Mouse (Mus musculus): ENCODE measurements around the gene Ang5. TPM values are rescaled to one million over a fixed set of nuclear protein-coding genes. Genes with fewer than 3 reads are reported as not detected.
"Not testable (repeated sequence)": the region's sequence is repeated elsewhere in the genome, so short reads cannot be mapped to it uniquely, and the experiment has no call there.

The Ang5 gene
- polyA plus RNA-seq, 1 experiment from 2014 or later: not detected

DNA sequence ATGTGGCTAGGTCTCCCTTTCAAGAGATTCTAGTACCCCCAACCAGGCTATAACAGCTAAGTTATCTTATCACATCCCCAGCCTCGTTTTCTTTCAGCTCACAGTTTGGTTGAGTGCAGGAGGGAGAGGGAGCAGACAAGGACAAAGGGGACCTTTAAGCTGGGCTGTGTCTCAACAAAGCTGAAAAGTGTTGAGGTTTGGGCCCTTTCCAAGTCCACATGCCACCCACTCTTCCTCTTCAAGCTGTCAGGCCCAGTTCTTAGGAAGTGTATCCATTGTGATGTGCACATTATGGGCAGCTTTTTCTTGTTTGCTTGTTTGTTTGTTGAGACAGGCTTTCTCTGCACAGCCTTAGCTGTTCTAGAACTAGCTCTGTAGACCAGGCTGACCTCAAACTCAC, 1.8 kb upstream of the Ang5 start:
- not testable (repeated sequence) for ATAC-seq (replicated peaks; ENCODE audit: insufficient number of reproducible peaks, low FRiP score, low TSS enrichment, low read depth); H3K4me2 ChIP-seq (ENCODE audit: low read depth, low read length); H3K27ac ChIP-seq (replicated peaks; ENCODE audit: low read depth, low read length); H3K4me3 ChIP-seq (ENCODE audit: low read depth, low read length); DNase-seq (ENCODE audit: low spot score); H3K9ac ChIP-seq (replicated peaks; ENCODE audit: low read length); H3K4me1 ChIP-seq (ENCODE audit: control insufficient read depth, insufficient read depth, low read length); H3K36me3 ChIP-seq (replicated peaks; ENCODE audit: control insufficient read depth, insufficient read depth, low read depth, low read length); H3K9me3 ChIP-seq (replicated peaks; ENCODE audit: control insufficient read depth, low read length); H3K27me3 ChIP-seq (ENCODE audit: control insufficient read depth, insufficient read depth, low read length)
- WGBS: no CpG with 5 or more reads among the region's 1 CpGs

- 74% methylated on average over 4 of the region's 4 CpGs for WGBS
- ATAC-seq (replicated peaks; ENCODE audit: insufficient number of reproducible peaks, low FRiP score, low TSS enrichment, low read depth) (no peak), DNase-seq (ENCODE audit: low spot score) (no peak)
- Histone ChIP-seq H3K27me3 (ENCODE audit: control insufficient read depth, insufficient read depth, low read length) (no peaks in the 10 kb centered on the region), H3K4me3 (ENCODE audit: low read depth, low read length) (no peak overlapping the region), H3K9ac (replicated peaks; ENCODE audit: low read length) (no peak overlapping the region), H3K36me3 (replicated peaks; ENCODE audit: control insufficient read depth, insufficient read depth, low read depth, low read length) (no peaks in the 10 kb centered on the region), H3K4me1 (ENCODE audit: control insufficient read depth, insufficient read depth, low read length) (no peaks in the 10 kb centered on the region), H3K27ac (replicated peaks; ENCODE audit: low read depth, low read length) (no peak overlapping the region), H3K4me2 (ENCODE audit: low read depth, low read length) (no peak overlapping the region), H3K9me3 (replicated peaks; ENCODE audit: control insufficient read depth, low read length) (no peaks in the 10 kb centered on the region)
These were observed 26.6 kb downstream of the Ang5 start for GRCm38 (mm10) chr14:43983454-43983853.

DNA sequence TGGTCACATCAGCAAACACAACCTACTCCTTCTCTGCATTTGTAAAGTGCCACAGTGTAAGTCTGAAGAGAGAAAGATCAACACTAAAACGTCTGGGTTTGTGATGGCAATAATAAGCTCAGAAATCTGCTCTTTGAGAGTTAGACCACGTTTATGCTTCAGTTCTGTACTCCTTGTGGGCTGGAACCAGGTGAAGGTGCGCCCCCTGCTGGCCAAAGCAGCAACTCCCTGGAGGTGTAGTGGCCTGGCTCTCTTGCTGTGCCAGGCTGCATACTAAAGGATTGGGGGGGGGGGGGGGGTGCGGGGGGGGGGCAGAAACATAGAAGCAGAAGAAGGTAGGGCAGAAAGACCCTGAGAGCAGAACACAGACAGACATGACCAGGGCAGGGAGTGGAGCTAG, 27.0 kb downstream of the Ang5 start:
- no peak overlapping the region for H3K4me3 ChIP-seq (ENCODE audit: low read depth, low read length)
- H3K9me3 ChIP-seq (replicated peaks; ENCODE audit: control insufficient read depth, low read length): no peaks in the 10 kb centered on the region
- H3K4me2 ChIP-seq (ENCODE audit: low read depth, low read length): no peak overlapping the region
- peak; percentile 66 for DNase-seq (ENCODE audit: low spot score)
- no peaks in the 10 kb centered on the region for H3K36me3 ChIP-seq (replicated peaks; ENCODE audit: control insufficient read depth, insufficient read depth, low read depth, low read length)
- no peak overlapping the region for H3K9ac ChIP-seq (replicated peaks; ENCODE audit: low read length)
- no peak overlapping the region for H3K27ac ChIP-seq (replicated peaks; ENCODE audit: low read depth, low read length)
- 0% methylated on average over 4 of the region's 4 CpGs for WGBS
- no peaks in the 10 kb centered on the region for H3K27me3 ChIP-seq (ENCODE audit: control insufficient read depth, insufficient read depth, low read length)
- no peaks in the 10 kb centered on the region for H3K4me1 ChIP-seq (ENCODE audit: control insufficient read depth, insufficient read depth, low read length)
- ATAC-seq (replicated peaks; ENCODE audit: insufficient number of reproducible peaks, low FRiP score, low TSS enrichment, low read depth): peak; percentile 69; the same call in 1 of the 2 replicates

- Histone ChIP-seq H3K27me3 (ENCODE audit: control insufficient read depth, insufficient read depth, low read length) (no peaks in the 10 kb centered on the region), H3K36me3 (replicated peaks; ENCODE audit: control insufficient read depth, insufficient read depth, low read depth, low read length) (no peaks in the 10 kb centered on the region), H3K4me3 (ENCODE audit: low read depth, low read length) (no peak overlapping the region), H3K9ac (replicated peaks; ENCODE audit: low read length) (no peak overlapping the region), H3K9me3 (replicated peaks; ENCODE audit: control insufficient read depth, low read length) (no peaks in the 10 kb centered on the region), H3K4me2 (ENCODE audit: low read depth, low read length) (no peak overlapping the region), H3K4me1 (ENCODE audit: control insufficient read depth, insufficient read depth, low read length) (no peaks in the 10 kb centered on the region), H3K27ac (replicated peaks; ENCODE audit: low read depth, low read length) (no peak overlapping the region)
- DNase-seq (ENCODE audit: low spot score): no peak
- no peak for ATAC-seq (replicated peaks; ENCODE audit: insufficient number of reproducible peaks, low FRiP score, low TSS enrichment, low read depth)
- WGBS: 80% methylated on average over 2 of the region's 2 CpGs
These were observed 29.3 kb downstream of the Ang5 start for GRCm38 (mm10) chr14:43986147-43986546.

- H3K27me3 ChIP-seq (ENCODE audit: control insufficient read depth, insufficient read depth, low read length); H3K9me3 ChIP-seq (replicated peaks; ENCODE audit: control insufficient read depth, low read length); H3K4me1 ChIP-seq (ENCODE audit: control insufficient read depth, insufficient read depth, low read length); H3K4me2 ChIP-seq (ENCODE audit: low read depth, low read length); H3K4me3 ChIP-seq (ENCODE audit: low read depth, low read length); H3K36me3 ChIP-seq (replicated peaks; ENCODE audit: control insufficient read depth, insufficient read depth, low read depth, low read length); H3K27ac ChIP-seq (replicated peaks; ENCODE audit: low read depth, low read length); H3K9ac ChIP-seq (replicated peaks; ENCODE audit: low read length): not testable (repeated sequence)
- peak; percentile 76 for DNase-seq (ENCODE audit: low spot score)
- WGBS: 11% methylated on average over 5 of the region's 5 CpGs
- ATAC-seq (replicated peaks; ENCODE audit: insufficient number of reproducible peaks, low FRiP score, low TSS enrichment, low read depth): 0 out of 2 replicates have a peak, but pooled peaks have one; percentile 42
These were observed 30.5 kb downstream of the Ang5 start for GRCm38 (mm10) chr14:43987404-43987803.

DNA sequence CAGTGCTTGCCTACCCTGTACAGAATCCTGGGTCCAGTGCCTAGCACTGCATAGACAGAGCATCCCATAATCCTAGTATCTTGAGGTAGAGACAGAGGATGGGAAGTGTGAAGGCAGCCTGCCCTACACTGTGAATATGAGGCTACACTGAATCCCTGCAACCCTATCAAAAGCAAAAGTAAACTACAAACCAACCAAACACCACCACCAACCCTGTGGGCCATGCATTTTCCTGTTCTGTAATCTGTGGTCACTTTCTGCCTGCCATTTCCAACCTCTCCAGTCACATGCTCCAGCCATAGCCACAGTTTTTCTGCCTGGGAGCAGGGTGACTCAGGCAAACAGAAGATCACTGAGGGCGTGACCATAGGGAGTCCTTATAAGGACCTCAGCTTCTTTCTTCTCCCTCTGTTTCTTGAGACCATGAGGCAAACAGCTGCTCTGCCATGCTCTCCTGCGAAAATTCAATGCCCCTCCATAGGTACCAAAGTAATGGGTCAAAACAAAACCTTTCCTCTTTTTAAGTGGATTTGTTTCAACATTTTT, 41.7 kb downstream of the Ang5 start:
- not testable (repeated sequence) for H3K4me2 ChIP-seq (ENCODE audit: low read depth, low read length); ATAC-seq (replicated peaks; ENCODE audit: insufficient number of reproducible peaks, low FRiP score, low TSS enrichment, low read depth); H3K4me1 ChIP-seq (ENCODE audit: control insufficient read depth, insufficient read depth, low read length); H3K27ac ChIP-seq (replicated peaks; ENCODE audit: low read depth, low read length); H3K36me3 ChIP-seq (replicated peaks; ENCODE audit: control insufficient read depth, insufficient read depth, low read depth, low read length); H3K9me3 ChIP-seq (replicated peaks; ENCODE audit: control insufficient read depth, low read length); H3K9ac ChIP-seq (replicated peaks; ENCODE audit: low read length); H3K27me3 ChIP-seq (ENCODE audit: control insufficient read depth, insufficient read depth, low read length); H3K4me3 ChIP-seq (ENCODE audit: low read depth, low read length); DNase-seq (ENCODE audit: low spot score)
- 88% methylated on average over 2 of the region's 2 CpGs for WGBS

DNA sequence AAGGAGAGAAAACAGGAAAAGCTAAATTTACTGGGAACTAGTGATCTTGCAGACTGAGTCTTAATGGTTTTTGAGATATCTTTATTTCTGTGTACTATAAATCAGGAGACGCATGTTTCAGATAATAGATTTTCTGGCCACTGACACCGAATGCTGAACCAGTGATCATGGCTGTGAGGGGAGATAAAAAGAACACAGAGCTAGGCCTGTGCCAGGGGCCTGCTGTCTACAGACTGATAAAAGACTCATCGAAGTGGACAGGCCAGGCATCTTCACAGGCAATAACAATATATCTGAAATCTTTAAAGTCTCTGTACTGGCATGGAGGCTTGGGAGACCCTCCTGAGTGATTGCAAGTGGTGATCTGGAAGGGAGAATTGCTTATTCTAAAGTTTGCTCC, 44.7 kb downstream of the Ang5 start:
- Histone ChIP-seq H3K4me2 (ENCODE audit: low read depth, low read length) (no peak overlapping the region), H3K27ac (replicated peaks; ENCODE audit: low read depth, low read length) (no peak overlapping the region), H3K4me1 (ENCODE audit: control insufficient read depth, insufficient read depth, low read length) (no peaks in the 10 kb centered on the region), H3K36me3 (replicated peaks; ENCODE audit: control insufficient read depth, insufficient read depth, low read depth, low read length) (no peaks in the 10 kb centered on the region), H3K9me3 (replicated peaks; ENCODE audit: control insufficient read depth, low read length) (no peaks in the 10 kb centered on the region), H3K9ac (replicated peaks; ENCODE audit: low read length) (no peak overlapping the region), H3K27me3 (ENCODE audit: control insufficient read depth, insufficient read depth, low read length) (no peaks in the 10 kb centered on the region), H3K4me3 (ENCODE audit: low read depth, low read length) (no peak overlapping the region)
- 88% methylated on average over 3 of the region's 3 CpGs for WGBS
- ATAC-seq (replicated peaks; ENCODE audit: insufficient number of reproducible peaks, low FRiP score, low TSS enrichment, low read depth): no peak
- DNase-seq (ENCODE audit: low spot score): no peak

DNA sequence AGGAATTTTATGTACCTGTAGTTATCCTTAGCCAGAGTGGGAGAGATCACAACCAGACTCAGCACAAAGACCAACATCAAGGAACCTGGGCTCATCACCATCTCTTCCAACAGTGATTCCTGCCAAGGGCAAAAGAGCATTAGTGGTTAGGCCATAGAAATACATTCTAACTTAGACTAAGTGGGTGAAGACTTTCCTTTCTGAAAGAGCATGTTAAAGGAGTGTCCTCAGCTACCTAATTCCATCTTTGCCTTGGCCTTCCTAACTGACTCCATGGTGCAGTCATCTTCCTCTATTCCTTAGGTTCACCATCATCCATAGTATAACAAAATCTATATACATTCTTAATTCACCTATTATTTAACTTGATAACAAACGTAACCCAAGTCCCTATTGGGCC, 45.3 kb downstream of the Ang5 start, which contains the start of gene Ang6:
Gene Ang6 (minus strand): TSS at position 101 of the 400 bp plus-strand sequence.
- 77% methylated on average over 1 of the region's 1 CpGs for WGBS

More for the DNA sequence above, 45.3 kb downstream of the Ang5 start, which contains the start of gene Ang6:
- H3K36me3 ChIP-seq (replicated peaks; ENCODE audit: control insufficient read depth, insufficient read depth, low read depth, low read length): no peaks in the 10 kb centered on the region
- H3K4me3 ChIP-seq (ENCODE audit: low read depth, low read length): no peak within 1 kb of the TSS
- H3K27me3 ChIP-seq (ENCODE audit: control insufficient read depth, insufficient read depth, low read length): no peaks in the 10 kb centered on the region
- no peaks in the 10 kb centered on the region for H3K9me3 ChIP-seq (replicated peaks; ENCODE audit: control insufficient read depth, low read length)
- no peak within 1 kb of the TSS for H3K27ac ChIP-seq (replicated peaks; ENCODE audit: low read depth, low read length)
- H3K4me2 ChIP-seq (ENCODE audit: low read depth, low read length): no peak within 1 kb of the TSS
- H3K4me1 ChIP-seq (ENCODE audit: control insufficient read depth, insufficient read depth, low read length): no peaks in the 10 kb centered on the region
- H3K9ac ChIP-seq (replicated peaks; ENCODE audit: low read length): no peak within 1 kb of the TSS
- ATAC-seq (replicated peaks; ENCODE audit: insufficient number of reproducible peaks, low FRiP score, low TSS enrichment, low read depth) (no peak), DNase-seq (ENCODE audit: low spot score) (no peak)

Measured in embryonic facial prominence, embryonic 11.5 days (tissue).